ENCODE assay signal across 10 mouse cellular contexts in genomic region chr19:53256991-53257594, GRCm38 (mm10). TPM values are rescaled to one million over a fixed set of nuclear protein-coding genes. Genes with fewer than 3 reads are reported as not detected.
DNase-seq lines count a peak whose midpoint lies in the region; ATAC-seq and TF ChIP-seq lines count a peak whose summit lies in the region.
"Had no signal": no experiment of that assay in that cellular context is flagged by ENCODE, and none has a peak within 500 bp of the region (broad histone marks: within the 10 kb centered on the region; RNA-seq: fewer than 3 reads in every experiment).

No protein-coding gene starts in this region.

- no peaks in the 10 kb centered on the region for H3K27me3 ChIP-seq in lung, embryonic 14.5 days (ENCODE audit: insufficient read depth, low read length)
- H3K27me3 ChIP-seq: midbrain, embryonic 13.5 days had no signal

- H3K4me2 ChIP-seq in lung, embryonic 14.5 days: no peak overlapping the region; the same call in 1 of the 2 replicates
- H3K4me2 ChIP-seq: midbrain, embryonic 13.5 days had no signal

- peak; percentile 54 for ATAC-seq in lung, embryonic 14.5 days (ENCODE audit: insufficient read depth)
- no peak for ATAC-seq in cerebellum, adult (ENCODE audit: insufficient number of reproducible peaks, low FRiP score, low TSS enrichment)
- ATAC-seq: midbrain, embryonic 13.5 days had no signal

- WGBS in lung, embryonic 14.5 days: 72% methylated on average over 7 of the region's 7 CpGs

- no peaks in the 10 kb centered on the region for H3K36me3 ChIP-seq in lung, embryonic 14.5 days (ENCODE audit: insufficient read depth)
- H3K36me3 ChIP-seq: midbrain, embryonic 13.5 days had no signal

- H3K9ac ChIP-seq in lung, embryonic 14.5 days: no peak overlapping the region
- H3K9ac ChIP-seq: midbrain, embryonic 13.5 days had no signal

- H3K9me3 ChIP-seq in lung, embryonic 14.5 days (ENCODE audit: low read depth, low read length): 0 out of 2 replicates have a peak, but pooled peaks cover 3% of the 10 kb centered on the region
- H3K9me3 ChIP-seq: midbrain, embryonic 13.5 days had no signal

- 0 out of 2 replicates have a peak overlapping the region, but pooled peaks have one; percentile 33 for H3K27ac ChIP-seq in lung, embryonic 14.5 days (ENCODE audit: low read depth)
- H3K27ac ChIP-seq: midbrain, embryonic 13.5 days had no signal

- H3K4me3 ChIP-seq in lung, embryonic 14.5 days (ENCODE audit: low read depth, low read length): no peak overlapping the region
- H3K4me3 ChIP-seq: midbrain, embryonic 13.5 days had no signal

- DNase-seq in lung, embryonic 14.5 days: no peak
- DNase-seq in lung, postnatal 10 days: no peak
- peak; percentile 58 to 75 for DNase-seq in heart, adult 18-20 months
- peak; percentile 88 for DNase-seq in liver
- DNase-seq in spleen, postnatal 14 days (ENCODE audit: low spot score in 2 of 2): peak; percentile 46 to 56
- DNase-seq in cerebellum, adult 11 months: no peak
- DNase-seq in adrenal gland, postnatal 14 days: no peak
- DNase-seq: thymus, postnatal 4 days had no signal

- H3K4me1 ChIP-seq in lung, embryonic 14.5 days (ENCODE audit: insufficient read depth): 0 out of 2 replicates have a peak, but pooled peaks cover 4% of the 10 kb centered on the region
- H3K4me1 ChIP-seq: midbrain, embryonic 13.5 days had no signal

- no peak for TF ChIP-seq CTCF in lung, embryonic 14.5 days (IDR thresholded peaks at IDR 0.05; ENCODE audit: low read depth)

RNA-seq across cellular contexts. Expression of gene Mxi1, which starts 53.2 kb away (rescaled TPM):
- 36.7 and 38.3 TPM in 2 replicates for polyA plus RNA-seq in lung, embryonic 14.5 days (2014; fragmentation: Nextera tagmentation; extraction: Ambion mirVana)
- 10 to 100 TPM; 37.8 to 42.7 TPM for total RNA-seq in heart, adult 18-20 months (2021)
- 27.3 and 31.0 TPM in 2 replicates for total RNA-seq in adrenal gland, postnatal 14 days (2021)

Comparison
In these comparisons a context has a peak if more than half of its experiments do, and no peak if none do; other contexts are left out.
1. DNase-seq: peak in heart, adult 18-20 months (2 of 2), liver (single experiment) and spleen, postnatal 14 days (2 of 2); none in lung, embryonic 14.5 days (single experiment), lung, postnatal 10 days (single experiment), cerebellum, adult 11 months (single experiment) and adrenal gland, postnatal 14 days (single experiment).